Mouse (Mus musculus): ENCODE data around the gene Smn1.

DNA sequence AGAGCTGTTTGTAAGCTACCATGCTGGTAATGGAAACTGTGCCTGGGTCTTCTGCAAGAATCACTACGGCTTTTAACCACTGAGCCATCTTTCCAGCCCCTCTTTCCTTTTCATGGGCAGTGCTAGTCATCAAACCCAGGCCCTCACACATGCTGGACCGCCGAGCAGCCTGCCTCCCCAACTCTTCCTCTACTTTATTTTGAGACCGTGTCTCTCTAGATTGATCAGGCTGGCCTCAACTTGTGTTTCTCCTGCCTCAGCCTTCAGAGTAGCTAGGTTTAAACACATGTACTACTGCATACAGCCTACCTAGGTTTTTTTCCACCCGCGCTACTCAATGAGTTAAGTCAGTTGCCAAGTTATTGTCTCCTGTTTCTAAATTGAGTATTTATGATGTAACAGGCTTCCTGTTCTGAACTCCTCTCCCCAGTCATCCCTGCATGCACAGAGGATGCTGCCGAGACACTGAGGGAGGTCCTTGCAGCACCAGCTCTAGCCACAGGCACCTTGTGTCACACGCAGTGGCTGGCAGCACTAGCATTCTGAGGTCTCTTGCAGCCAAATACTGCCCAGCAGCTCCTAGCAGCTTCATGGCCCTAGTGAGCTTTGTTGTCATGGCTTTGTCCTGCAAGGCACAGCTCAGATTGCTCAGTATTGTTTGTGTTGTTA lies 17.1 kb downstream of the Smn1 start:
- no peak for TF ChIP-seq POLR2A (IDR thresholded peaks at IDR 0.05; ENCODE audit: insufficient read length, low read depth)
- TF ChIP-seq MYOD1 (IDR thresholded peaks at IDR 0.05; ENCODE audit: control insufficient read depth in 1 of 3, insufficient read length in 2 of 3, low read depth in 2 of 3) = no peak
- TF ChIP-seq MAX (IDR thresholded peaks at IDR 0.05; ENCODE audit: low read depth) = no peak
- TF ChIP-seq POLR2AphosphoS2 (IDR thresholded peaks at IDR 0.05; ENCODE audit: insufficient read length, low read depth) = no peak
- no peak for TF ChIP-seq MYOG (IDR thresholded peaks at IDR 0.05; ENCODE audit: control insufficient read depth in 1 of 3, insufficient read depth in 1 of 3, insufficient read length in 2 of 3, low read depth in 2 of 3)
- no peak for TF ChIP-seq CEBPB (IDR thresholded peaks at IDR 0.05; ENCODE audit: insufficient read depth, poor library complexity, severe bottlenecking)
- TF ChIP-seq REST (IDR thresholded peaks at IDR 0.05; ENCODE audit: insufficient read depth, insufficient read length) = no peak
- no peak for TF ChIP-seq E2F4 (IDR thresholded peaks at IDR 0.05; ENCODE audit: insufficient read depth)

All from myocyte (in vitro differentiated cells).